Mouse (Mus musculus): ENCODE measurements around the gene Mfap5.

GRCm38 (mm10) chr6:122528136-122528535 lies 22.5 kb downstream of the Mfap5 start:
- TF ChIP-seq POLR2A (IDR thresholded peaks at IDR 0.05; ENCODE audit: borderline replicate concordance, extremely low read depth, low read depth, low read length) (no peak), CTCF (IDR thresholded peaks at IDR 0.05; ENCODE audit: insufficient read depth, low read length) (no peak)

Data from lung, adult 2 months (tissue).